Mouse (Mus musculus) liver, postnatal 0 days (tissue): Measurements from ENCODE around the gene Depp1.

Source experiments
- CTCF ChIP-seq: sonication (generic); IDR thresholded peaks from 2 replicates; pipeline ENCODE4 v1.5.1; 2016; ENCODE audit warnings: antibody characterized with exemption, low read depth
- EP300 ChIP-seq: IDR thresholded peaks from 2 replicates; pipeline ENCODE4 v1.6.1; 2016; ENCODE audit warnings: antibody characterized with exemption, low read depth, mild to moderate bottlenecking

- TF ChIP-seq CTCF, result no peak
- no peak for TF ChIP-seq EP300
These were observed 34.7 kb upstream of the Depp1 start for GRCm38 (mm10) chr6:116615719-116616118.
